ENCODE assay signal across 16 mouse cellular contexts in genomic region chr11:77518051-77518798, GRCm38 (mm10). TPM values are rescaled to one million over a fixed set of nuclear protein-coding genes. Genes with fewer than 3 reads are reported as not detected.
A peak's percentile ranks its signal among the peaks of the same experiment; 100 is the strongest.
DNase-seq lines count a peak whose midpoint lies in the region; ATAC-seq and TF ChIP-seq lines count a peak whose summit lies in the region.
"Had no signal": no experiment of that assay in that cellular context is flagged by ENCODE, and none has a peak within 500 bp of the region (broad histone marks: within the 10 kb centered on the region; RNA-seq: fewer than 3 reads in every experiment).

No protein-coding gene starts in this region.

- H3K4me3 ChIP-seq in heart, embryonic 16.5 days (ENCODE audit: low read length), result no peak overlapping the region
- H3K4me3 ChIP-seq in stomach, postnatal 0 days (ENCODE audit: low read depth, low read length), result no peak overlapping the region
- H3K4me3 ChIP-seq: embryonic facial prominence, embryonic 12.5 days; heart, embryonic 12.5 days had no signal

- H3K27ac ChIP-seq in heart, embryonic 16.5 days (ENCODE audit: low read length), result peak overlapping the region; percentile 59; the same call in 1 of the 2 replicates
- H3K27ac ChIP-seq in stomach, postnatal 0 days (replicated peaks), result no peak overlapping the region
- H3K27ac ChIP-seq: embryonic facial prominence, embryonic 12.5 days had no signal

- peaks cover 18% of the 10 kb centered on the region for H3K4me1 ChIP-seq in heart, embryonic 16.5 days (ENCODE audit: control insufficient read depth, insufficient read depth, low read length)
- 0 out of 2 replicates have a peak, but pooled peaks cover 2% of the 10 kb centered on the region for H3K4me1 ChIP-seq in stomach, postnatal 0 days (replicated peaks; ENCODE audit: control insufficient read depth, insufficient read depth)

- TF ChIP-seq CTCF in stomach, postnatal 0 days (IDR thresholded peaks at IDR 0.05; ENCODE audit: low read depth), result no peak

- TF ChIP-seq EP300 in stomach, postnatal 0 days (optimal IDR thresholded peaks at IDR 0.05), result no peak

- no peaks in the 10 kb centered on the region for H3K9me3 ChIP-seq in heart, embryonic 16.5 days (replicated peaks; ENCODE audit: control insufficient read depth, low read length)
- no peaks in the 10 kb centered on the region for H3K9me3 ChIP-seq in stomach, postnatal 0 days (ENCODE audit: control insufficient read depth, low read length)
- H3K9me3 ChIP-seq: embryonic facial prominence, embryonic 12.5 days; heart, embryonic 12.5 days had no signal

- ATAC-seq in CD4-positive, CD25-positive, alpha-beta regulatory T cell, adult 4 months, result no peak
- no peak for ATAC-seq in heart, embryonic 16.5 days (replicated peaks; ENCODE audit: extremely low read depth, insufficient read depth, low FRiP score)
- ATAC-seq in stomach, postnatal 0 days (ENCODE audit: low FRiP score, low TSS enrichment), result no peak

- peaks cover 4% of the 10 kb centered on the region; the same call in 1 of the 2 replicates for H3K27me3 ChIP-seq in heart, embryonic 16.5 days (ENCODE audit: control insufficient read depth, insufficient read depth, low read length)
- H3K27me3 ChIP-seq in stomach, postnatal 0 days (ENCODE audit: control insufficient read depth, insufficient read depth, low read length), result no peaks in the 10 kb centered on the region

- H3K36me3 ChIP-seq in heart, embryonic 16.5 days (ENCODE audit: control insufficient read depth, insufficient read depth), result no peaks in the 10 kb centered on the region
- H3K36me3 ChIP-seq in stomach, postnatal 0 days (ENCODE audit: control insufficient read depth, insufficient read depth, low read length), result no peaks in the 10 kb centered on the region
- H3K36me3 ChIP-seq: embryonic facial prominence, embryonic 12.5 days; heart, embryonic 12.5 days had no signal

- H3K4me2 ChIP-seq in heart, embryonic 16.5 days (ENCODE audit: low read depth, low read length), result peak overlapping the region; percentile 10; the same call in 1 of the 2 replicates
- no peak overlapping the region for H3K4me2 ChIP-seq in stomach, postnatal 0 days (replicated peaks; ENCODE audit: low read depth)
- H3K4me2 ChIP-seq: embryonic facial prominence, embryonic 12.5 days; heart, embryonic 12.5 days had no signal

- H3K9ac ChIP-seq in heart, embryonic 16.5 days (ENCODE audit: low read length), result no peak overlapping the region
- no peak overlapping the region for H3K9ac ChIP-seq in stomach, postnatal 0 days (ENCODE audit: low read length)
- H3K9ac ChIP-seq: embryonic facial prominence, embryonic 12.5 days; heart, embryonic 12.5 days had no signal

- 77% methylated on average over 27 of the region's 27 CpGs for whole genome bisulfite sequencing in heart, embryonic 16.5 days
- WGBS in stomach, postnatal 0 days, result 84% methylated on average over 27 of the region's 27 CpGs

- DNase-seq in CD4-positive, CD25-positive, alpha-beta regulatory T cell, adult 2 months (ENCODE audit: low read depth, low spot score), result peak; percentile 48
- no peak for DNase-seq in heart, postnatal 14 days
- DNase-seq in spleen, postnatal 10 days (ENCODE audit: low spot score in 2 of 2), result peak; percentile 10 to 28
- DNase-seq in spleen, adult 12 weeks (ENCODE audit: low spot score), result no peak
- no peak for DNase-seq in right cerebral cortex, postnatal 14 days
- no peak for DNase-seq in stomach, postnatal 0 days (ENCODE audit: low spot score)
- DNase-seq: cerebellum, adult 8-10 months; left cerebral cortex, postnatal 4 days had no signal

- intact Hi-C loops in heart, postnatal 14 days (cut with DNase I), result no loop called here

RNA-seq across cellular contexts. Expression of gene Gm10392, which starts 0.8 kb away (rescaled TPM):
- under 1 TPM; 0.48 to 0.58 TPM for polyA plus RNA-seq in CD4-positive, CD25-positive, alpha-beta regulatory T cell, adult 4 months (2017; shearing (Covaris generic))
- polyA plus RNA-seq in heart, embryonic 16.5 days (2015; fragmentation: Nextera tagmentation; extraction: Ambion mirVana), result 0.22 and 0.26 TPM in 2 replicates
- total RNA-seq in heart, postnatal 14 days (2021), result not detected
- polyA plus RNA-seq in stomach, postnatal 0 days (2015; fragmentation: Nextera tagmentation; extraction: Ambion mirVana), result 0.06 and 0.07 TPM in 2 replicates
- total RNA-seq: adrenal gland, postnatal 36 days; left cerebral cortex, postnatal 4 days; monocyte, adult 5-6 weeks had no signal
- polyA plus RNA-seq: embryonic facial prominence, embryonic 12.5 days; heart, embryonic 12.5 days; intestine, embryonic 14.5 days; urinary bladder, adult 2 months had no signal

RNA-seq across cellular contexts. Expression of gene Trp53i13, which starts 2.4 kb away (rescaled TPM):
- polyA plus RNA-seq in CD4-positive, CD25-positive, alpha-beta regulatory T cell, adult 4 months (2017; shearing (Covaris generic)), result 1 to 10 TPM; 5.9 to 8.5 TPM
- polyA plus RNA-seq in heart, embryonic 16.5 days (2015; fragmentation: Nextera tagmentation; extraction: Ambion mirVana), result 24.7 and 29.5 TPM in 2 replicates
- 10 to 100 TPM in 1 of 2 experiments, 1 to 10 TPM in 1; 9.1 to 10.3 TPM for total RNA-seq in heart, postnatal 14 days (2021)
- 19.5 and 20.9 TPM in 2 replicates for polyA plus RNA-seq in stomach, postnatal 0 days (2015; fragmentation: Nextera tagmentation; extraction: Ambion mirVana)
- total RNA-seq: monocyte, adult 5-6 weeks had no signal

RNA-seq across cellular contexts. Expression of gene Abhd15, which starts 3.3 kb away (rescaled TPM):
- polyA plus RNA-seq in CD4-positive, CD25-positive, alpha-beta regulatory T cell, adult 4 months (2017; shearing (Covaris generic)), result 1 to 10 TPM; 2.0 to 3.7 TPM
- polyA plus RNA-seq in heart, embryonic 16.5 days (2015; fragmentation: Nextera tagmentation; extraction: Ambion mirVana), result 3.2 TPM in 2 replicates
- total RNA-seq in heart, postnatal 14 days (2021), result 1 to 10 TPM; 2.0 to 2.7 TPM
- polyA plus RNA-seq in stomach, postnatal 0 days (2015; fragmentation: Nextera tagmentation; extraction: Ambion mirVana), result 1.8 and 1.9 TPM in 2 replicates

RNA-seq across cellular contexts. Expression of gene Git1, which starts 24.9 kb away (rescaled TPM):
- 10 to 100 TPM in 1 of 2 experiments, 1 to 10 TPM in 1; 9.6 to 10.9 TPM for polyA plus RNA-seq in CD4-positive, CD25-positive, alpha-beta regulatory T cell, adult 4 months (2017; shearing (Covaris generic))
- 7.5 and 7.7 TPM in 2 replicates for polyA plus RNA-seq in heart, embryonic 16.5 days (2015; fragmentation: Nextera tagmentation; extraction: Ambion mirVana)
- 10 to 100 TPM; 49.1 to 50.0 TPM for total RNA-seq in heart, postnatal 14 days (2021)
- 5.9 and 7.9 TPM in 2 replicates for polyA plus RNA-seq in stomach, postnatal 0 days (2015; fragmentation: Nextera tagmentation; extraction: Ambion mirVana)

RNA-seq across cellular contexts. Expression of gene Ankrd13b, which starts 28.7 kb away (rescaled TPM):
- polyA plus RNA-seq in CD4-positive, CD25-positive, alpha-beta regulatory T cell, adult 4 months (2017; shearing (Covaris generic)), result 1 to 10 TPM; 1.3 to 1.4 TPM
- 2.0 and 3.7 TPM in 2 replicates for polyA plus RNA-seq in heart, embryonic 16.5 days (2015; fragmentation: Nextera tagmentation; extraction: Ambion mirVana)
- total RNA-seq in heart, postnatal 14 days (2021), result 10 to 100 TPM; 10.6 to 10.9 TPM
- polyA plus RNA-seq in stomach, postnatal 0 days (2015; fragmentation: Nextera tagmentation; extraction: Ambion mirVana), result 2.4 and 3.0 TPM in 2 replicates
- total RNA-seq: monocyte, adult 5-6 weeks had no signal

Comparison
In these comparisons a context has a peak if more than half of its experiments do, and no peak if none do; other contexts are left out.
1. DNase-seq: peak in CD4-positive, CD25-positive, alpha-beta regulatory T cell, adult 2 months (single experiment) and spleen, postnatal 10 days (2 of 2); none in heart, postnatal 14 days (0 of 2), spleen, adult 12 weeks (single experiment), right cerebral cortex, postnatal 14 days (single experiment) and stomach, postnatal 0 days (single experiment).